Mouse (Mus musculus): Measurements from ENCODE around the gene Ezr. TPM values are rescaled to one million over a fixed set of nuclear protein-coding genes. Genes with fewer than 3 reads are reported as not detected.

Ezr gene
- total RNA-seq, 2 experiments from 2014 or later: 48.0 to 51.1 TPM

GRCm38 (mm10) chr17:6743039-6743575, 39.5 kb downstream of the Ezr start:
- H3K27ac ChIP-seq: no peak overlapping the region

GRCm38 (mm10) chr17:6742083-6743038, 40.2 kb downstream of the Ezr start:
- no peak overlapping the region for H3K27ac ChIP-seq
- no peak for DNase-seq (ENCODE audit: low spot score in 2 of 2)
- H3K4me3 ChIP-seq: no peak overlapping the region
- TF ChIP-seq CTCF (conservative IDR thresholded peaks at IDR 0.05): no peak

More at GRCm38 (mm10) chr17:6743039-6743575, 39.5 kb downstream of the Ezr start:
- DNase-seq (ENCODE audit: low spot score in 2 of 2): no peak
- no peak overlapping the region for H3K4me3 ChIP-seq
- TF ChIP-seq CTCF (conservative IDR thresholded peaks at IDR 0.05): no peak

- DNase-seq (ENCODE audit: low spot score in 2 of 2): peak; percentile 52 to 54
- no peak for TF ChIP-seq CTCF (conservative IDR thresholded peaks at IDR 0.05)
- no peak overlapping the region for H3K4me3 ChIP-seq
- peak overlapping the region; percentile 10; the same call in 1 of the 2 replicates for H3K27ac ChIP-seq
Measured at GRCm38 (mm10) chr17:6741271-6741670, 41.3 kb downstream of the Ezr start.

DNA sequence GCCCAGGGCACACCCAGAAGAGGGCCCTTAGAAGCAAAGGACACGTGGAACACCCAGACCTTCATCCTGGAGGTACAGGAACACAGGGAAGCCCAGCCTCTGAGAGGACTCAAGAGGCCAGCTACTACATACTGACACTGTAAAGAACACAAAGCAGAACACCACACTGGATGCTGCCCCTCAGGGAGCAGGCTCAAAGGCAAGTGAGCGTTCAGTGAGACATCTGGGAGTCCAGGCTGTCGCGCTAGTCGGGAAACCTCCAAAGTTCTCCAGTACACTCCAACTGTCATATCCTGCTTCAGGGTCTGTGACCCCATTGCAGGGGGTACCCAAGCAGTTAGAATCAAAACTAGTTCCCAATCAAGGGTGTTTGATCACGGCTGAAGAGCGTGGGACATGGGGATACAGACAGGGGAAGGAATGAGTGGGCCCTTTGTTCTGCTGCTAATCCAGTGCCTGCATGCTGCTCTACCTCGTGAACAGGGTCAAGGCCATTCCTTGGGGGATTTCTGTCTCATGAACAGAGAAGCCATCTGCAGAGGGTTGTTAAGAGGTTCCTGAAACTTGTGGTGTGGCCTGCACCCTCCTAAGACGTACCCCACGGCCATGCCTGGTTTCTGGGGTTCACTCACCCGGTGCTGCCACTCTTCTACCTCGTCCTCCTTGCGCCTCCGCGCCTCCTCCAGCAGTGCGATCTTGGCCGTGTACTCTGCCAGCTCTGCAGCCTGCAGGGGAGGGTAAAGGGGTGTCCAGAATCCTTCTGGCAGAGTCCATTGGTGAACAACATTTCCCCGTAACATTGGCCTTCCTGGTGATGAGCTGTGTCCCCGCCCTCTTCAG, 42.0 kb downstream of the Ezr start:
- no peak overlapping the region for H3K4me3 ChIP-seq
- no peak for DNase-seq (ENCODE audit: low spot score in 2 of 2)
- H3K27ac ChIP-seq: no peak overlapping the region
- no peak for TF ChIP-seq CTCF (conservative IDR thresholded peaks at IDR 0.05)

- Histone ChIP-seq H3K4me3 (no peak overlapping the region), H3K27ac (no peak overlapping the region)
- DNase-seq (ENCODE audit: low spot score in 2 of 2): no peak
- no peak for TF ChIP-seq CTCF (conservative IDR thresholded peaks at IDR 0.05)
Measured at GRCm38 (mm10) chr17:6739756-6740155, 42.8 kb downstream of the Ezr start.

DNA sequence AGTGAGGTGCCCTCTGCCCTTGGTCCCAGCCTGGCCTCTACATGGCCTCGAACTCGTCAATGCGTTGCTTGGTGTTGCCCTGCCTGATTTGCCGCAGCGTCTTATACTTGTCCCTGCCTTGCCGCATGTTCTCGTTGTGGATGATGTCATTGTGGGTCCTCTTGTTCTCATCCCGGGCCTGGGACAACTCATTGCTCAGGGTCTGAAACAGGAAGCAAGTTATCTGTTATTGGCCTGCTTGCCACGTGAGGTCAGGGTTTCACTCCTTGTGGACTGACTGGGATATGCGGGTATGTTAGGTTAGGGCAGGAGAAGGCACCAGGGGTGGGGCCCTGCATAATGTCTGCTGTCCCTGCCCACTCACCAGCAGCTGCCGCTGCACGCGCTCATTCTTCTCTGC, 43.3 kb downstream of the Ezr start:
- TF ChIP-seq CTCF (conservative IDR thresholded peaks at IDR 0.05): no peak
- no peak for DNase-seq (ENCODE audit: low spot score in 2 of 2)
- H3K27ac ChIP-seq: no peak overlapping the region

DNA sequence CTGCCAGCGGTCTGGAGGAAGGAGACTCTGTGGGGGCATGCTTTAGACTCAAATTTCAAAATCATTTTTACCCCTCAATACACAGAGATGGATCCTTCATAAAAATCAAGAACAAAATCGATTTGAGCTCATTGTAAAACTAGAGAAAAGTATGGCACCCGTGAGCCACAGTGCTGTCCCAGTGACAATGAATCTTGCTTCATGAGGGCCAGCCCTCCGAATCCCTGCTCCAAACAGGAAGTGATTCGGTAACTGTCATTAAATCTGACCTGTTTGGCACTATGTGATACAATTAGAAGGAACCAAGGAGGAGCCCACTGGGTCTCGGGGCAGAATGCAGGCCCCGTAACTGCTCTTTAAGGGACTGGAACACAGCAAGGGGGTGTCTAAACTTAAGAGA, 43.7 kb downstream of the Ezr start:
- no peak for DNase-seq (ENCODE audit: low spot score in 2 of 2)
- no peak overlapping the region for H3K4me3 ChIP-seq
- no peak for TF ChIP-seq CTCF (conservative IDR thresholded peaks at IDR 0.05)
- H3K27ac ChIP-seq: no peak overlapping the region

More for the DNA sequence above, 43.3 kb downstream of the Ezr start:
- H3K4me3 ChIP-seq: no peak overlapping the region

GRCm38 (mm10) chr17:6737273-6737997, 45.1 kb downstream of the Ezr start:
- TF ChIP-seq CTCF (conservative IDR thresholded peaks at IDR 0.05): no peak
- no peak for DNase-seq (ENCODE audit: low spot score in 2 of 2)
- no peak overlapping the region for H3K27ac ChIP-seq
- H3K4me3 ChIP-seq: no peak overlapping the region

GRCm38 (mm10) chr17:6736306-6737272, 46.0 kb downstream of the Ezr start:
- no peak for DNase-seq (ENCODE audit: low spot score in 2 of 2)
- no peak for TF ChIP-seq CTCF (conservative IDR thresholded peaks at IDR 0.05)
- no peak overlapping the region for H3K27ac ChIP-seq

DNA sequence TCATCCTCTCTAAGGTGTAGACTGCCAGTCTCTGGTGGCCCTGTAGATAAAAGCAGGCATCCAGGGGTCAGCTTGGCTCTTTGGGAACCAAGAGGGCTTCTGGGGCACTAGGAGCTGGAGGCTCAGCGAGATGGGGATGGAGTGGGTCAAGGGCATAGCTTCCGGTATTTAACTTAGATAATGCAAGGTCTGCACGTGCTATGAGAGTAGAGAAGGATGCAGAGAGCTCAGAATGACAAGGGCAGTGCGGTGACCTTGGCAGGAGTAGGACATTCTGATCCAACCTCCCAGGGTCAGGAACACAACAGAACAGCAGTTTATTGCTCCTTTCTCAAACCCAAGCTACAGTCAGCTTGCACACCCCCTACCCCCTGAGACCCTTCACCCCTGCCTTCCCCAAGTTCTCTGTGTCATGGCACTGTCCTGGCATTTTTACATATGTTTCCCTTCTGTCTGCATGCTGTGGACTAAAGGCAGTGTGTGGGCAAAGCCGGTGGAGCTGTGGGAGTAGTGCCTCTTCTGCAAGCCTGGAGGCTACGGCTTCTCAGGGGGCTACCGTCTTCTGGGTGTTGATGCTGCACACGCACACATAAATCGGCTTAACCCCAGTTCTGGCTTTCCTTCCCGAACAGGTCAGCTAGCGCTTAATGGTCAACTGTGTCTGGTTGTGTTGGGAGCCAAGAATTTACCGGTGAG, 47.7 kb downstream of the Ezr start:
- Histone ChIP-seq H3K4me3 (no peak overlapping the region), H3K27ac (no peak overlapping the region)
- no peak for DNase-seq (ENCODE audit: low spot score in 2 of 2)
- no peak for TF ChIP-seq CTCF (conservative IDR thresholded peaks at IDR 0.05)

More at GRCm38 (mm10) chr17:6736306-6737272, 46.0 kb downstream of the Ezr start:
- H3K4me3 ChIP-seq: no peak overlapping the region

Measured in layer of hippocampus, adult 2 months (tissue).